Mouse (Mus musculus) thymus, postnatal 10 days (tissue): ENCODE measurements around the gene Akap6.

ENCODE experiments used
- DNase-seq, 2 experiments: peaks; one replicate each; pipeline ENCODE4 v3.0.0; 2021; ENCODE audit warnings: low spot score in 2 of 2

Gene Akap6

DNA sequence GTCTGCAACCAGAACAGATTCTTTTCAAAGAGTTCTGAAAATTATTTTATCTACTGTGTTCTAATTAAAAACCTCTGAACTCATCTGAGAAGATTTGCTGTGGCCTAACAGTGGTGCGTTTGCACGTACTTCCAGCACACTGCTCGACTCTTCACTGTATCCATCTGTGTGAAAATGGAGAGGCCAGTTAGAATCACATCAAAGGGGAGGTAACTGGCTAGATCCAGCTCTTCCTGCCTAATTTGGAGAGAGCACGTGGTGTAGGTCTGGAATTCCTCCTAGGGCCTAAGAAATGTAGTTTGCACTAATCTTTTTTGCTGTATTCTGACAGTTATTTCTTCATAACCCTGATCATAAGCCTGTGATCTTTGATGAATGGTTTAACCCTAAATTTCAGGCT lies 446.3 kb downstream of the Akap6 start:
- no peak for DNase-seq

- DNase-seq = no peak
Observed at GRCm38 (mm10) chr12:53146460-53147050, 447.4 kb downstream of the Akap6 start.

GRCm38 (mm10) chr12:53147696-53148095 lies 448.5 kb downstream of the Akap6 start:
- no peak for DNase-seq

GRCm38 (mm10) chr12:53168189-53169003 lies 469.2 kb downstream of the Akap6 start:
- DNase-seq = no peak

DNA sequence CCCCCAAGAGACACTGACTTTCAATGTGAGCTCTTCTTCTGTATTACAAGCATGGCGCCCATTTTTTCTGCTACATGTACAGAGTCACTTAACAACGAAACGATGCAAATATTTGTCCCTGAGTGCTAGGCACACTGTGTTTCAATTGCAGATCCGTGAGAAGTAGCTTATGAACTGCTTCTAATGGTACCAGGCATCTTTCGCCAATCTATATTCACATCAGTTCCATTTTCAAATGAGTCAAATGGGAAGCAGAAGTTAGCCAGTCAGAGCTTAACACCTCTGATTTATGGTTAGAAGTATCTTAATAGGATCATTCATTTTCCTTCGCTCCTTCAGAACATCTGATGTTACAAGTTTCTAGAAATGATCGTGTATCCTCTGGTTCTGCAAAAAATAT lies 492.3 kb downstream of the Akap6 start:
- no peak for DNase-seq

DNA sequence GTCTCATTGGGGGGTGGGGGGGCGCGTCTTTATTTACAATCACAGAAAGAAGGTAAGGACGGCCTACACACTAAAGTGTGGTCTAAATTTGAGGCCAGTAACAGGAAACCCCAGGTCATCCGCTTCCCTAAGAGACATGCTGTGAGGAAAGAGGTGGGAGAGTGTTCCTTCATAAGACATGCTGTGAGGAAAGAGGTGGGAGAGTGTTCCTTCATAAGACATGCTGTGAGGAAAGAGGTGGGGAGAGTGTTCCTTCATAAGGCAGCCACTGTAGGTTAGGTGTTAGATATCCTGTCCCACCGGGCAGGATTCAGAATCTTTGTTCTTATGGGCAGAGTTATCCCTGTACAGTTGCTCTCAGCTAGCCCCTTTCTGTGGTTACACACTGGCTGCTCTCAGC lies 494.5 kb downstream of the Akap6 start:
- no peak for DNase-seq
